Mouse (Mus musculus): ENCODE measurements at regions not wholly inside any gene's neighbourhood (a gene's known extent, or its start where the extent isn't known, plus 50 kb on each side); places are given as distances from the start of the nearest gene placed in this dataset.

- in situ Hi-C loops (cut with MboI; ENCODE audit: unreplicated experiment in 2 of 2): no loop called here
Measured at GRCm38 (mm10) chr16:77329160-77329691, 272.7 kb downstream of the Gm11146 start.

DNA sequence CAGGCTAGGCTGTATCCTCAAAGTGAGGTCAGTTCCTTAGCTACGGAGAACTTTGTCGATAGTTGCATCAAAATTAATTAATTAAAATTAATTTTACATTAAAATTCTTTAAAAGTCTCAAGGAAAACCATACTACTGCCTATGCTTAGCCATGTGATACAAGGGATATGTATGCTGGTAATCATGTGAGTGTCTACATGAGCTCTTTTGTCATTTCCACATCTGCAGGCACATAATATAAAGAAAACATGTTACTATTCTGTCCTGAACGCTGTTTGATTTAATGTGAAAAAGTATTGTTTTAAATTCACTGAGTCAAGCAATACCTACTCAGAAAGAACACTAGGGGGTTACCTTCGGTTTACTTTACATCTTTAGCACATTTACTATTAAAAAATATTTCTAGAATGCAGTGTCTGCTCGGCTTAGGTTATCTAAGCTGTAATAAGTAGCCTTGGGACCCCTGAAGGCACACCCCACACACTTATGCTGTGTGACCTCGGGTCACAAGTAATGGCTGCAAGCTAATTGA lies 273.2 kb downstream of the Gm11146 start:
- in situ Hi-C loops (cut with MboI; ENCODE audit: unreplicated experiment in 2 of 2): no loop called here

DNA sequence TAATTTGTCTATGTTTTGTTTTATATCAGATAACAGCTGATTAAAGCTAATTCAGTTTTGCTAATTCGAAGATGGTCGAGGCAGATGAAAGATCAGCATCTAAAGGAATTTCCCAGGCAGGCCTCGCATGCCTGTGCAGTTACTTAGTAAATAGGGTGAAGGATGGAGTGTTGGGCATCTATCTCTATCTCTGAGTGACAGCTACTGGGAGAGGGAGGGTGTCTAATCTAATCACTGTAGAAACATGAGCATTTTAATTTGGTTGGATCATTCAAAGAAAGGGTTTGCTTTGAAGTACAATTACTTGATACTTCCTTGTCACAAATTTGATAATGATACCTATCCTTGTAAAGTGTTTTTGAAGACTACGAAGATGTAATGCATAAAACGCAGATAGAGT lies 273.8 kb downstream of the Gm11146 start:
- in situ Hi-C loops (cut with MboI; ENCODE audit: unreplicated experiment in 2 of 2): no loop called here

DNA sequence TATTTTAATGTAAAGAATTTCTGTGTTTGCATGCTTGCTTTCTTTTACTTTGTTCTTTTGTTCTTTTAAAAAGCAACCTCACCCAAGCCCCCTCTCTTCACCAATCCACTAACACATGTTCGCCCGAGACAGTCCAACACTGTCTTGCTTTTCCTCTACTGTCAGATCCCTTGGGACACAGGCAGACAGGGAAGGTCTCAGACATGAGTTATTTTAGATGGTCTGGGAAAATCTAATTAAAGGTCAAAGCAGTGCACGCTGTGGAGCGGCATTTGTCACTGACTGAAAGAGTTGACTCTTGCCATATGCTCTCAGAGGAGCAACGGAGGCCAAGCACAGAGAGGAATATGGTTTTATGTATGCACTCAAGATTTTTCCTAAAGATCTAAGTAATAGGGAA lies 279.6 kb downstream of the Gm11146 start:
- in situ Hi-C loops (cut with MboI; ENCODE audit: unreplicated experiment in 2 of 2): no loop called here

GRCm38 (mm10) chr16:77318150-77318549 lies 283.7 kb downstream of the Gm11146 start:
- in situ Hi-C loops (cut with MboI; ENCODE audit: unreplicated experiment in 2 of 2): no loop called here

GRCm38 (mm10) chr16:77315354-77315753 lies 286.5 kb downstream of the Gm11146 start:
- in situ Hi-C loops (cut with MboI; ENCODE audit: unreplicated experiment in 2 of 2): no loop called here

DNA sequence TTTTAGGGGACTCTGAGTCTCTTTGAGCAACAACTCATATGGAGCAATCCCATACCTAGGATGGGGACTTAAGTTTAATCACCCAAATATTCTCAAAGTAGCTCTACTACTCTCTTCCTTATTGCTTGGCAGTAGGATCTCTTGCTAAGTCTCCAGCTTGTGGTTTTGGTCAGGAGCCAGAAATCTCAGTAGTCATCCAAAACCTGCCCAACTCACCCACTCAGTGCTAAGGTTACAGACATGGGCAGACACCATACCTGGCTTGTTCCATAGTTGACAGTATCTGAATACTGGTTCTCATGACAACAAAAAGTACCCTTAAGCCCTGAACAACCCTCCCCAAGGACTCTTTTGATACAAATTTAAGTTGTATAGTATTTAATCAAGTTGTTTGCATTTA lies 288.7 kb downstream of the Gm11146 start:
- in situ Hi-C loops (cut with MboI; ENCODE audit: unreplicated experiment in 2 of 2): no loop called here

DNA sequence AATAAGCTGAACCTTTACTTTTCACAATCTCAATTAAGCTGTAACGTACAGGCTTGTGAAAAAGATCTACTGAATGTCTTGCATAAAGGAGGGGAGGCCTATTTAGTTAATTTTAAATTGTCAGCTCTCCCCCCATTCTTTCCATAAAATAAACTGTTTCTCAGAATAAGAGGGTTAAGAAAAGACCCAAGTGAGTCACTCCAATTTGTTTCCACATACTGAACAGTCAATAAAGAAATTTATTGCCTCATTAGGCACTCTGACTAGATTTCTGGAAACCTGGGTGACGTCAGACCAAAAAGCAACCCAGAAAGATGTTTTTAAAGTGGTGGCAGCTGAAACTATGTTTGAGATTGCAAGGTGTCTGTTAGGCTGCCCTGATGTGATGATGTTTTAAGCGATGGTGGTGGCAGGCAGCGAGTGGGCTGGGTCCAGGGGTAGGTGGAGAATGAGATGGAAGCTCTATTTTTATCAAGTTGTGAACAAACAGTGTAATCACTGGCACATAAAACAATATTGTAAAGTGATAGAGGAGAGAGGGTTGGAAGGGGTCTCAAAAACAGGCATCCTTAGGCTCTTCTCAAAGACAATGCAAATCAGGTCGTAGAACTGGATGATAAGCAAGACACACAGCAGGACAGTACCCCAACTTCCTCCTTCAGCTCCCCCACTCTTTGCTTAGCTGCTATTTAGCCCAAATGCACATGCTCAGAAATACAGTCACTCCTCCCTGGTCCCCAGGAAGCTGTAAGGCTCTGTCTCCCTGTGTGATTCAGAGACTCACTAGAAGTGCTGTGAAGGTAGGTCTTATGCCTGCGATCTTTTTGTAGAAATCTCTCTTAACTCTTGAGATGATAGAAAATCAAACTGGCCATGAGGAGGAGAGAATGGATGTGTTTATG lies 288.0 kb downstream of the Usp25 start:
- in situ Hi-C loops (cut with MboI; ENCODE audit: unreplicated experiment in 2 of 2): no loop called here

- in situ Hi-C loops (cut with MboI; ENCODE audit: unreplicated experiment in 2 of 2): no loop called here
Measured at GRCm38 (mm10) chr16:77300572-77301213, 287.2 kb downstream of the Usp25 start.

GRCm38 (mm10) chr16:77295574-77296355 lies 282.3 kb downstream of the Usp25 start:
- in situ Hi-C loops (cut with MboI; ENCODE audit: unreplicated experiment in 2 of 2): no loop called here

DNA sequence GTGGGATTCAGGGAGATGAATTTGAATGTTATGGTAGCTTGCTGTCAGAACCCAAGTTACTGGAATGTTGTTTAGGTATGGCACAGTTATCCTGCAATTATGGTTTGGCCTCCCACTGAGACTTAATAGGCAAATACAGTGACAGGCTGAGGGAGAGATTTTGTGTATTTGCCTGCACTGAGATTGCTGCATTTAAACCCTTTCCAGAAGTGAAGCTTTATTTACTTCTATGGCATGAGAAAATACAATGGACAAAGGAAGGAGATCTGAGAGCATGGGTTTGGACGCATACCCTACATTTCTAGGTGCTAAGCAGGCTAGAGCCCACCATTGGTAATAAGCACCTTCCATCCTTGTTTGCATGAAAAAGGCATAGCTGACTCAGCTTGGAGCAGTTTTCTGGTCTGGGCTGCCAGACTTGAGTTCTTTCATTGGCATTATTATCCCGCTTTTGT lies 278.8 kb downstream of the Usp25 start:
- in situ Hi-C loops (cut with MboI; ENCODE audit: unreplicated experiment in 2 of 2): no loop called here

GRCm38 (mm10) chr16:77291723-77292316 lies 278.3 kb downstream of the Usp25 start:
- in situ Hi-C loops (cut with MboI; ENCODE audit: unreplicated experiment in 2 of 2): no loop called here

DNA sequence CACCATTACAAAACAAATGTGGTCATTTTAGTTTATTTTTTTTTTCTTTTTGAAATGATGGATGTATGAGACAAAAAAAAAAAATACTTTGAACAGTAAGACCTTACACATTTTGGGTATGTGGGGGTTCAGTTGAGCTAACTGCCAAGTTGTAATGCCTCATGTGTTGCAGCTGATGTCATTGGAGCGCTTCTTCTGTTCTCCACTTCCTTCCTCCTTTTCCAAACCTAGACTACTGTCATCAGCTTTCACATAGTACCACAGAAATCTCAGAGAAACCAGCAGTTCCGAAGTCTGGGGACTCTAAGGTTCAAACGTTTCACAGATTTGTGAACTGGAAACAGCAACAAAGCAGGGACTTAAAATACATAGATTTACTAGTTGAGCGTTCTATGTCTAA lies 270.7 kb downstream of the Usp25 start:
- in situ Hi-C loops (cut with MboI; ENCODE audit: unreplicated experiment in 2 of 2): no loop called here

GRCm38 (mm10) chr16:77279916-77280315 lies 266.4 kb downstream of the Usp25 start:
- in situ Hi-C loops (cut with MboI; ENCODE audit: unreplicated experiment in 2 of 2): no loop called here

DNA sequence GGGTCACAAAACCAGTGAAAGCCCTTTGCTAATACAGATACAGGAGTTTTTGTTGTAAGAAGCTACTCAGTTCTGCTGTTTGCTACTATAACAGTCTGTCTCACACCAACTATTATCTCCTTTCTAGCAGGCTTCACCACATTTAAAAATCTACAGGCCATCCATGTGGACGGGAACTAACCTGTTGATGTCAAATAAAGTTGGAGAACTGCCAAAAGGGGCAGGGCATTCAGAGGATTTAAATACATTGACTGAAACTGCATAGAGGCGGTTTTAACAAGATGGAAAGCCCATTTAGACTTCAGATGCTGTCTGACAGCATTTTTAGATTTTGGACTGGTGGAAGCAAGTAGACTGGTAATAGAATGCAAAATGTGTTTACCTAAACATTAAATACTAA lies 266.0 kb downstream of the Usp25 start:
- in situ Hi-C loops (cut with MboI; ENCODE audit: unreplicated experiment in 2 of 2): no loop called here

- in situ Hi-C loops (cut with MboI; ENCODE audit: unreplicated experiment in 2 of 2): no loop called here
Measured at GRCm38 (mm10) chr16:77273306-77273705, 259.8 kb downstream of the Usp25 start.

DNA sequence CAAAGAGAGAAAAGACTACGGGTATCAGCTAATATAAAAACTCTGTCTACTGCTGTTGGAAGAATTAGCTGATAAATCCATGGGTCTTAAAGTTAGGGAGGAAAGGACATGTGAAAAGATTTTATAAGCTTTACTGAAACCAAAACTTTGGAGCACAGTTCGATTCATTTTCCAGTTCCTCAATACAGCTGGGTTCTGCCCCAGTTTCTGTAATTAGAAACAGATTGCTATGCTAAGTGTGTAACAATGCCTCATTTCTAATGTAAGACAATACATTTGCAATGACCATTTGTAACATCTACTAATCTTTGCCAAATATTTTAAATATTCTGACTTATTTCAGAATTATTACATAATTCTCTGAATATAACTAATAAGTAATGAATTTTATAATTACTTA lies 255.4 kb downstream of the Usp25 start:
- in situ Hi-C loops (cut with MboI; ENCODE audit: unreplicated experiment in 2 of 2): no loop called here

- in situ Hi-C loops (cut with MboI; ENCODE audit: unreplicated experiment in 2 of 2): no loop called here
Measured at GRCm38 (mm10) chr16:77267679-77268078, 254.2 kb downstream of the Usp25 start.

DNA sequence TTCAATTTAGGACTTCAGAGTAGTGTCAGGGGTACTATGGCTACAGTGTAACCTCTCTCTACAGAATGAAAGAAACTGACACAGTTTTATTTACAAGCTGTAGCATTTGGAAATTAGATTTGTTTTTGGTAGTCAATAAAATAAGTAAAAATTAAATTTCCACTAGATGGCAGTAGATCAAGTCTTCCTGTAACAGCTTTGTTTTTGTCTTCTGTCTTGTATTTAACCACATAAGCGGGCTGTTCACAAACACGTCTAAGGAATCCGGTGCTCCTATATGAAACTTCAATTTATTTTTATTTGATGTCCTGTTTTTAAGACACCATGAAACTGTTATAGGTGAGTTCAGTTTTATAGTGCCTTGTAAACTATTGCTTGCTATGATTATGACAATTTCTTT lies 238.8 kb downstream of the Usp25 start:
- in situ Hi-C loops (cut with MboI; ENCODE audit: unreplicated experiment in 2 of 2): loop anchor here in 1 of 2 experiments (5.0 kb wide), 1 partner anchor 195 kb away; no protein-coding TSS in a partner anchor

GRCm38 (mm10) chr16:77251422-77251821 lies 237.9 kb downstream of the Usp25 start:
- in situ Hi-C loops (cut with MboI; ENCODE audit: unreplicated experiment in 2 of 2): loop anchor here in 1 of 2 experiments (5.0 kb wide), 1 partner anchor 196 kb away; no protein-coding TSS in a partner anchor
